Mouse (Mus musculus) olfactory bulb, adult 2 months (tissue): ENCODE data around the gene Csrnp3.

ENCODE experiments used
- CTCF ChIP-seq: fragments of 200-500 bp; IDR thresholded peaks from 2 replicates; pipeline ENCODE4 v1.5.1; 2012; ENCODE audit warnings: low read depth, mild to moderate bottlenecking, low read length, moderate library complexity; ENCODE audit not compliant: insufficient read depth
- POLR2A ChIP-seq: fragments of 200-500 bp; IDR thresholded peaks from 2 replicates; pipeline ENCODE4 v1.6.1; 2012; ENCODE audit warnings: mild to moderate bottlenecking, low read depth, low read length, moderate library complexity; ENCODE audit not compliant: insufficient read depth

DNA sequence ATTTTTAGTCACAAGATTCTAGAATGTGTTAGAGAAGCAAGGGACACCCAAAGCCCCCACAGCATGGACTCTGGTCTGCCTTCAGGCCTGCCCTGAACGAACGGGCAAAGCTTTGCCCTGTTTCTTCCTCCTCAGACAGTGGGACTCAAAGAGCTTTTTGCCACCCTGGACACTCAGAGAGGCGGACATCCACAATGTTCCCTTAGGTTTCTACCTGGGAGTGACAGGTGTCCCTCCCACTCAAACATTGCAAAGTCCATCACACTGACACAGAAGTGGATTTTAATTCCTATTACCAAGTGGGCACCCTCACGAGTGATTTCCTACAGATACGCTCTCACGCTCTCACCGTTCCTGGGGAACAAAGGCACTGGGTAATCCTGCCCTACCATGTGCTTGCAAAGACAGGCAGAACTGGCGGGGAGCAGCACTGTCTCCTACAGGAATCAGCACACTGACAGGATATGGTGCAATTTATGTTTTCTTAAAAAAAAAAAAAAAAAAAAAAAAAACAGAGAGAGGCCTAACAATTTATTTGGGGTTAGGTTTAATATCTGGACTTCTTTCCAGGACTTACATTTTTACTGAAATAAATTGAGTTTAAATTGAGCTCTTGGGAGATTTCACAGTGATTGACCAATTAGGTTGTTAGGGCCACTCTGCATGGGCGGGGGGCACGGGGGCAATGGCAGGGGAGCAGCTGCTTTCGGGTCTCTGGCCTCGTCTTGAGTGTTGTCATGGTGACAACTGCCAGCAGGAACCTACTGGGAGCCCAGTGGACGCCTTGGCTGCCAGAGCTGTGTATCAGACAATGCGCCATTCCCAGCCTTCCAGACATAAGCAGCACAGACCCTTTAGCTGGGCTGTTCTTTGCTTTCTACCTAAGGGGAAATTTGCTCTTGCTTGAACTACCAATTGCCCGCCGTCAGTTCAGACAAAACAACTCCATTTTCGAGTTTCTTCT lies 198.2 kb downstream of the Csrnp3 start:
- TF ChIP-seq POLR2A (no peak), CTCF (no peak)
